Mouse (Mus musculus) embryonic facial prominence, embryonic 15.5 days (tissue): Measurements from ENCODE around the gene AC131692.1. TPM values are rescaled to one million over a fixed set of nuclear protein-coding genes. Genes with fewer than 3 reads are reported as not detected.

Experiments used
- ATAC-seq: fragments of 200-750 bp; cut with Nextera tagmentation; 2 replicates; pipeline ENCODE4 v1.8.0; 2017; ENCODE audit warnings: low read depth, moderate TSS enrichment; ENCODE audit not compliant: insufficient number of reproducible peaks, low FRiP score, low TSS enrichment
- H3K27ac ChIP-seq: fragments of 300-500 bp; sonication (generic); replicated peaks from 2 replicates; pipeline ENCODE4 v1.5.1; 2015; ENCODE audit warnings: mild to moderate bottlenecking, inconsistent platforms
- H3K27me3 ChIP-seq: fragments of 300-500 bp; sonication (generic); 2 replicates; pipeline ENCODE4 v1.6.1; 2015; ENCODE audit warnings: inconsistent platforms
- H3K36me3 ChIP-seq: fragments of 300-500 bp; sonication (generic); 2 replicates; pipeline ENCODE4 v1.6.1; 2015; ENCODE audit warnings: mild to moderate bottlenecking, inconsistent platforms
- H3K4me1 ChIP-seq: fragments of 300-500 bp; sonication (generic); 2 replicates; pipeline ENCODE4 v1.6.1; 2015; ENCODE audit warnings: inconsistent platforms
- H3K4me2 ChIP-seq: fragments of 300-500 bp; sonication (generic); replicated peaks from 2 replicates; pipeline ENCODE4 v1.6.1; 2015; ENCODE audit warnings: mild to moderate bottlenecking, inconsistent platforms
- H3K4me3 ChIP-seq: fragments of 300-500 bp; sonication (generic); replicated peaks from 2 replicates; pipeline ENCODE4 v1.5.1; 2015; ENCODE audit warnings: mild to moderate bottlenecking, inconsistent platforms
- H3K9ac ChIP-seq: fragments of 300-500 bp; sonication (generic); 2 replicates; pipeline ENCODE4 v1.6.1; 2015; ENCODE audit warnings: inconsistent platforms
- H3K9me3 ChIP-seq: fragments of 300-500 bp; sonication (generic); replicated peaks from 2 replicates; pipeline ENCODE4 v1.6.1; 2016; ENCODE audit warnings: inconsistent platforms
- WGBS: fragments of 180-500 bp; shearing (Covaris S2); methylation state at CpG from one replicate; pipeline ENCODE4 v1.1.7; 2015; 5-methylcytosine and 5-hydroxymethylcytosine counted together
- polyA plus RNA-seq: library from polyadenylated mRNA; unstranded; fragments of >200 nt; fragmentation: Nextera tagmentation; extraction: Ambion mirVana; gene quantifications from 2 replicates; pipeline ENCODE4 v1.2.1, GENCODE M21; 2015

The AC131692.1 gene
- polyA plus RNA-seq, 1 experiment from 2014 or later = not detected

DNA sequence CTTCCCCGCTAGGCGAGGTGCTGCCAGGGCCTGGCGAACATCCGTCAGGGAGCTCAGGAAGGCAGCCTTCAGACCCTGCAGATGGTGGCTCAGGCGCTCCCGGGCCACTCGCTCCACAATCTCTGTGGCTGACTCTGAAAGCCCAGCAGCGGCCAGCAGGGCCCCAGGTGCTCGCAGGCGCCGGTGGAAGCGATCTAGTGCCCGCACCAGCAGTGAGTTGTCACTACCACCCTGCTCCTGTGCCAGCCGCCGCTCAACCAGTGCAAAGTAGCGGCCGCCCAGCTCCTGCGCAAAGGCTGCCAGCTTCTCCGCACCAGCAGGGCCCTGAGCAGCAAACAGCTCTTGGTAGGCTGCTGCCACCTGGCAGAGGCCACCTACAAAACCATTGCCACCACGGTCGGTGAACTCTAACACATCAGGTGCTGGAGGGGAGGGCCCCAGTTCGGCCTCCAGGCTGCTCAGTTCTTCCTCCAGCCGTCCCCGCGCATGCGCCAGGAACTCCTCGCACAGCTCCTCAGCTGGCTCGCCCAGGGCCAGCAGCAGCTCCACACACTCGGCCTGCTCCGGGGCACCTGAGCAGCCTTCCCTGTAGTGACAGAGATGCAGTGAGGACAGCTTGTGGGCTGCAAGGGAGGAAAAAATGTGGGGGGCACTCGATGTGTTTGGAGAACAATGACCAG lies 23.5 kb upstream of the AC131692.1 start:
- WGBS = 88% methylated on average over 31 of the region's 31 CpGs

GRCm38 (mm10) chr19:6071261-6071660 lies 23.0 kb upstream of the AC131692.1 start:
- WGBS = 93% methylated on average over 19 of the region's 19 CpGs
- peaks cover 29% of the 10 kb centered on the region for H3K4me1 ChIP-seq

More for the DNA sequence above, 23.5 kb upstream of the AC131692.1 start:
- Histone ChIP-seq H3K4me2 (no peak overlapping the region), H3K9ac (no peak overlapping the region), H3K27me3 (no peaks in the 10 kb centered on the region), H3K9me3 (no peaks in the 10 kb centered on the region), H3K36me3 (peaks cover 52% of the 10 kb centered on the region), H3K4me1 (peaks cover 26% of the 10 kb centered on the region), H3K4me3 (no peak overlapping the region), H3K27ac (no peak overlapping the region)
- ATAC-seq = no peak

DNA sequence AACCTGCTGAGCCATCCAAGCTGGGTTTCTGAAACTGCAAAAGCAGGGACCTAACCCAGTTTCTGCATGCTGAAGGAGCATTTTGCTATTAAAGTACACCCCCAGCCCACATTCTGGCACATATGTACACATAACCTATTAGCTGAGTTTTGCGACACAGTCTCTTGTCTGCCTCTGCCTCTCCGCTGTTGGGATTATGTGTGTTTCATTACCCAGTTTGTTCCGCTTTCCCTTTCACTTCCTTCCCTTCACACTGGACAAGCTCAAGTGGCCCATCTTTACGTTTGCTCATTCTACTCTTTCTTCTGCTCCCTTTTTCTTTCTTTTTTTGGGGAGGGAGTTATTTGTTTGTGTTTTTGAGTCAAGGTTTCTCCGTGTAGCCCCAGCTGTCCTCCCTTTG lies 20.3 kb upstream of the AC131692.1 start:
- Histone ChIP-seq H3K4me1 (peaks cover 13% of the 10 kb centered on the region), H3K4me3 (no peak overlapping the region), H3K27ac (no peak overlapping the region), H3K27me3 (no peaks in the 10 kb centered on the region), H3K4me2 (no peak overlapping the region), H3K9me3 (no peaks in the 10 kb centered on the region), H3K36me3 (peaks cover 47% of the 10 kb centered on the region), H3K9ac (no peak overlapping the region)
- 84% methylated on average over 5 of the region's 5 CpGs for WGBS
- ATAC-seq = no peak

More at GRCm38 (mm10) chr19:6071261-6071660, 23.0 kb upstream of the AC131692.1 start:
- no peak for ATAC-seq
- Histone ChIP-seq H3K27me3 (no peaks in the 10 kb centered on the region), H3K36me3 (peaks cover 52% of the 10 kb centered on the region), H3K9me3 (no peaks in the 10 kb centered on the region), H3K27ac (no peak overlapping the region), H3K4me2 (no peak overlapping the region), H3K9ac (no peak overlapping the region), H3K4me3 (no peak overlapping the region)

DNA sequence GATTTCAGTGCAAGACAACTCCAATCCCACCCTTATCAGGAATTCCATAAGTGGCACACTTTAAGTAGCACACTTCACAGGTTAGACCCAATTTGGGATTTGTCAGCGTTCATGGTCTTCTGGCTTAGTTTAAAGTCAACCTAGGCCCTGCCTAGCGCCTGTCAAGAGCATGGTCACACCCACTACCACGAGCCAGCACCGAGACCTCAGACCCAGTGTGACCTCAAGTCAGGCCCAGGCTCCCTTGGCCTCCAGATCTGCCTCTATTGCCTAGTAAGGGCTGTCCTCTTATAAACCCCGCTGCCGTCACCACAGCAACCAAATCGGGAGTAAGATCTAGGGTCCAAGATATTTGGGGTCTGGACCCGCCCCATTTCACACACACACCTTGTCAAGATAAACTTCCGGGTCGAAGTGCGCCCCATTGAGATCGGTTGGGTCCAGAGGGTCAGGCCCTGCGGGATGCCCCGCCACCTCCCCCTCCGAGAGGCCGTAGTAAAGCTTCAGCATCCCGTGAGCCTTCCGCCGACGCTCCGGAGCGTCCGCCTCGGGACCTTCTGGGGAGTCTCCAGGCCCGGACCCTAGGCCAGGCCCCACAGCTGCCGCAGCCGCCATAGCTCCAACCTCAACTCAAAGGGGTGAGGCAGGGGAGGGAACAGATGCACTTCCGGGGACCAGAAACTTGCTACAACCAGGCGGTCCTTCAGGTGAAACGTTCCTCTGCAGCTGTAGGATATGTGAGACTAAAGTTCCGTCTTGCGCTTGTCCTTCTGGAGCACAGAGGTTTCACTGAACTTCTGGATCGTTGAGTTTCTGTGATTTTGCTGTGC lies 17.4 kb upstream of the AC131692.1 start, which contains the start of gene Vps51:
TSS of gene Vps51 (minus strand) at position 668 of the 830 bp plus-strand sequence.
- H3K4me3 ChIP-seq = peak within 1 kb of the TSS; percentile 91
- H3K4me2 ChIP-seq = peak within 1 kb of the TSS; percentile 88
- H3K9me3 ChIP-seq = no peaks in the 10 kb centered on the region
- peak; percentile 84 for ATAC-seq
- peaks cover 13% of the 10 kb centered on the region for H3K4me1 ChIP-seq
- peak within 1 kb of the TSS; percentile 80 for H3K9ac ChIP-seq
- under 1% methylated on average over 33 of the region's 33 CpGs for WGBS
- H3K27ac ChIP-seq = peak within 1 kb of the TSS; percentile 89
- H3K27me3 ChIP-seq = no peaks in the 10 kb centered on the region
- H3K36me3 ChIP-seq = peaks cover 41% of the 10 kb centered on the region

DNA sequence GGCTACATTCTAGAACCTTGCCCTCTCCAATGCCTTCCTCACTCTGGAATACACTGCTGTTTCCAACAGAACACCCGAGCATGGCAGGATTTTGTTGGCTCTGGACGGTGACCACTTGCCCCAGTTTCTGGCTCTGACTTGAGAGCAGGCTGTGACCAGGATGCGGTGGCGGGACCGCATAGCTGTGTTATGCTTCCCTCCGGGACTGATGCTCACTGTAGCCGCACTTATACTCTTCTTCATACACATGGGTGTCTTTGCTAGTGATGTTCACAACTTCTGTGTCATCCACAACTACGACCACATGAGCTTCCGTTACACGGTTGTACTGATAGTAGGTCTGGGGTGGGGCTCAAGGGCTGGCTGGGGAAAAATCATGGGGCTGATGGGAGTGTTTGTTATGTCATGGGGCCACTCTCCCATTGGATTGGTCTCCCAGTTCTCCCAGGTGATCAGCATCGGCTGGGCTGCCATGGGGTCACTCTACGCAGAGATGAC lies 14.2 kb upstream of the AC131692.1 start, which contains the start of gene Tmem262:
TSS of gene Tmem262 (plus strand) at position 51 of the 498 bp plus-strand sequence.
- ATAC-seq = no peak
- WGBS = 92% methylated on average over 12 of the region's 12 CpGs
- no peak within 1 kb of the TSS for H3K9ac ChIP-seq
- H3K36me3 ChIP-seq = peaks cover 34% of the 10 kb centered on the region
- H3K4me3 ChIP-seq = no peak within 1 kb of the TSS
- no peak within 1 kb of the TSS for H3K27ac ChIP-seq
- no peaks in the 10 kb centered on the region for H3K9me3 ChIP-seq
- H3K4me2 ChIP-seq = no peak within 1 kb of the TSS
- peaks cover 24% of the 10 kb centered on the region for H3K4me1 ChIP-seq
- H3K27me3 ChIP-seq = no peaks in the 10 kb centered on the region

DNA sequence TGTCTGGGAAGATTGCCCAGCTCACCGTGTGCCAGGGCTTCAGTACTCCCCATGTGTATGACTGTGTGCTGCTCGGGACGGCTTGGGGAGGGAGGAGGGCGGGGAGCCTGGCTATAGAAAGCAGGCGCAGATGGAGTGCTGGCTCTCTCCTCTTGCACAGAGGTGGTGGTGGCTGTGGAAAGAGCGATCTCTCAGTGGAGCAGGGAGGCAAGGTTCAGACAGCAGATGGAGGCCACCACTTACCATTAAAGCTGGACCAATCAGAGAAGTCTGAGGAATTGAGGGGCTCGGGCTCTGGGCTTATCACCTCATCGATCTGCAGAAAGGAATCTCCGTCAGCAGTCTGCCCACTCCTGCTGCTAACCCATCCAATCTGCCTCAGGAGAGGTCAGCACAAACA lies 12.1 kb upstream of the AC131692.1 start, which contains the start of gene Gm28374:
TSS of gene Gm28374 (minus strand) at position 101 of the 400 bp plus-strand sequence.
- no peak for ATAC-seq
- Histone ChIP-seq H3K4me3 (peak within 1 kb of the TSS; percentile 15; the same call in 1 of the 2 replicates), H3K9me3 (no peaks in the 10 kb centered on the region), H3K4me1 (peaks cover 24% of the 10 kb centered on the region), H3K27me3 (no peaks in the 10 kb centered on the region), H3K36me3 (peaks cover 35% of the 10 kb centered on the region), H3K9ac (0 out of 2 replicates have a peak within 1 kb of the TSS, but pooled peaks have one; percentile 12), H3K27ac (no peak within 1 kb of the TSS), H3K4me2 (no peak within 1 kb of the TSS)
- WGBS = 83% methylated on average over 9 of the region's 9 CpGs

DNA sequence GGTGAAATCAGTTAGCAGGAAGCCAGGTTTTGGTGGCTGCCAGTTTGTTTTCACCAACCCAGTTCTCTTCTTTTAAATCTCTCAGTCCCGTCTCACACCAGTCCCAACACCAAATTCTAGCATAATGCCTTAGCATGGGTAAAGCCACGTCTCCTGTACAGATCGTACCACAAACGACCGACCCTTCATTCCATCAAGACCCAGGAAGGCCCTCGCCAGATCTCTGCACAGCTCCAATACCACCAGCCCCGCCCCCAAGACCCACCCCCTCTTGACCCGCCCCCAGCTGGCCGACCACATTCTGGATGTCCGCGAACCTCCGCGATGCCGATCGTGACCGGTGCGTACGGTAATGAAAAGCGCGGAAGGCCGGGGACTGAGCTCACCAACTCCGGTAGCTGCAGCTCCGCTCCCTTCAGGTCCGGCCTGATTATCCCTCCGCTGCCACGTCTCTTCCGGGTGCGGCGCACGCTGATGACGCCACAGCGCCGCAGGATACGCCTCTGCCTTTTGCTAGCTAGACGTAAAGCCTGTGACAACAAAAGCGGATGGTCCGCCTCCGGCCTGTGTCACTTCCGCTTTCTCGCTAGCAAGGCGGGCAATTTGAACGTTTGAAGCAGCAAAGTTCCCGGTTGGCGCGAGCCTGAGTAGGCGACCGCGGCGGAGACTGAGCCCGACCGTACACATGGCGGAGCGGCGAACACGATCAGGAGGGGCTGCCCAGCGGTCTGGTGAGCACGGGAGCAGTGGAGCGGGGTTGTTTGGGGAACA lies 9.6 kb upstream of the AC131692.1 start, which contains the start of the genes Zfpl1 and Cdca5:
TSS of gene Zfpl1 (minus strand) at position 479 of the 771 bp plus-strand sequence.
TSS of gene Cdca5 (plus strand) at position 506 of the 771 bp plus-strand sequence.
- no peaks in the 10 kb centered on the region for H3K9me3 ChIP-seq
- peak within 1 kb of the TSS; percentile 83 for H3K4me2 ChIP-seq
- H3K4me1 ChIP-seq = peaks cover 24% of the 10 kb centered on the region
- H3K27ac ChIP-seq = peak within 1 kb of the TSS; percentile 80
- H3K36me3 ChIP-seq = peaks cover 53% of the 10 kb centered on the region
- ATAC-seq = peak; percentile 90
- WGBS = under 1% methylated on average over 58 of the region's 58 CpGs
- peak within 1 kb of the TSS; percentile 60 for H3K9ac ChIP-seq
- H3K27me3 ChIP-seq = no peaks in the 10 kb centered on the region
- peak within 1 kb of the TSS; percentile 60 for H3K4me3 ChIP-seq

DNA sequence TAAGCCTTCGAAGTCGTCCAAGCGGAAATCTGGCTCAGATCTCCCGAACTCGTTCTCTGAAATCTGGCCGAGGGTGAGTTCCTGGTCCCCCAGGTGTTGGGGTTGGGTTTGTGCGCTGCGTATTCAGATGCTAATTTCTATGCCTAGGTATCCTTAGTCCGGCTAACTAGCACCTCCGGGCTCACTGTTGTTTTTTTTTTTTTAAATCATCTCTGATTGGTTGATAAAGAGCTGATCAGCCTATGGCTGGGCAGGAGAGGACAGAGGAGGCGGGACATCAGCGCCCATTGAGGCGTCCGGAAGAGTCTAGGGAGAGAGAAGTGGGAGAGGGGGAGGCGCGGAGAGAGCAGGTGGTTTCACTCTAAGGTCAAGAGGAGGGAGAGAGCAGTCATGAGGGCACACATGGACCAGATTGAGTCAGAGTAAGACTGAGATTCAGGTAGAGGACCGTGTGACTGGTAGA lies 8.8 kb upstream of the AC131692.1 start:
- H3K4me2 ChIP-seq = peak overlapping the region; percentile 78
- H3K9me3 ChIP-seq = no peaks in the 10 kb centered on the region
- H3K36me3 ChIP-seq = peaks cover 54% of the 10 kb centered on the region
- H3K9ac ChIP-seq = peak overlapping the region; percentile 60
- peak overlapping the region; percentile 60 for H3K4me3 ChIP-seq
- peak; percentile 48; the same call in 1 of the 2 replicates for ATAC-seq
- peaks cover 24% of the 10 kb centered on the region for H3K4me1 ChIP-seq
- peak overlapping the region; percentile 80 for H3K27ac ChIP-seq
- 0% methylated on average over 17 of the region's 17 CpGs for WGBS
- H3K27me3 ChIP-seq = no peaks in the 10 kb centered on the region

DNA sequence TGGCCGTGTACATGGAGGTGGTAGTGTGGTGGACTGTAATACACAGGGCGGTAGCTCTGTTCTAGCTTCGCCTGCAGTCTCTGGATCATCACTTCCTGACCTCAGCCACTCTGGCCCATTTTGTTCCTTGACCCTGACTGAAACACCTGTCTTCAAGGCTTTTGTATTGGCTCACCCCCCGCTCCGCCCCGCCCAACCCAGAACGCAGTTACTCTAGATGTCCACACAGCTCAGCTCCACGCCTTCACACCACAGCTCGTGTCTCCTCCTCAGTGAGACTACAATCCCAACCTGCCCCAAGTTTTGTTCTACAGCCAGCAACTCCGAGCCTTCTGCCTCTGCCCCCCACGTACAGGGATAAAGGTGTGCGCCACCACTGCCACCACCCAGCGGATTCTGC lies 5.4 kb upstream of the AC131692.1 start:
- Histone ChIP-seq H3K9ac (no peak overlapping the region), H3K36me3 (peaks cover 50% of the 10 kb centered on the region), H3K4me1 (peaks cover 17% of the 10 kb centered on the region), H3K4me2 (no peak overlapping the region), H3K4me3 (no peak overlapping the region), H3K9me3 (no peaks in the 10 kb centered on the region), H3K27me3 (no peaks in the 10 kb centered on the region), H3K27ac (no peak overlapping the region)
- no peak for ATAC-seq
- 94% methylated on average over 13 of the region's 13 CpGs for WGBS

DNA sequence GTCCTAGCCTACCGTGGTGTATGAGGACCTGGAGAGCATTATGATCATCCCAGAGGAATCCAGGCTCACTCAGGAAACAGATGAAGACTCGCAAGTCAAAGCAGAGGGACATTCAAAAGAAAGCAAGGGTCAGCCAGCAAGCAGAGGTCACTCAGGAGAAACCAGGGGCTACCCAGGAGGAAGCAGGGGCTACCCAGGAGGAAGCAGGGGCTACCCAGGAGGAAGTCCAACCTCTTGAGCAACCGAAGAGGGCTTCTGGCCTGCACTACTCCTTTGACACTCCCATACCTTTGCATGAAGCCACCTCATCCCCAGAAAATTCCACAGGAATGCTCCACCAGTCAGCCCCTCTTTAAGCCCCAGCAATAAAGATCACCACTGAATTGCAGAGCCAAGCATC lies 3.6 kb downstream of the AC131692.1 start:
- Histone ChIP-seq H3K4me1 (no peaks in the 10 kb centered on the region), H3K27me3 (no peaks in the 10 kb centered on the region), H3K9me3 (no peaks in the 10 kb centered on the region), H3K27ac (no peak overlapping the region), H3K4me3 (no peak overlapping the region), H3K9ac (no peak overlapping the region), H3K4me2 (no peak overlapping the region), H3K36me3 (peaks cover 22% of the 10 kb centered on the region; the same call in 1 of the 2 replicates)
- 83% methylated on average over 3 of the region's 3 CpGs for WGBS
- no peak for ATAC-seq
